Comparison of ENCODE assay signal across 15 mouse cellular contexts in the genomic region with DNA sequence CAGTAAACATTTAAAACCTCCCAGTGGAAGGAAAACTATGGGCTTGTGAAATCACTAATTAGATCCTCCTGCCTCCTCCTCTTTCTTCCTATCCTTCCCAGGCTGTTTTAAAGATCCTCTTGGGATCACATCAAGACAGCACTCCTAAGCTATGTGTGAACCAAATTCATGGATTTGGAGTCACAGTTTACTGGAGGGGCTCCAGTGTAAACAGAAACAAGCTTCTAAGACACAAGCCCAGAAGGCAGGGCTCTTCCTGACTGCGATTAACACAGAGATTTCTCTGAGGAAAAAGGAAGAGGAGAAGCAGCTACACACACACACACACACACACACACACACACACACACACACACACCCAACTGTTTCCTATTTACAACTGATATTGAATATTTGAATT.
DNase-seq lines count a peak whose midpoint lies in the region; ATAC-seq and TF ChIP-seq lines count a peak whose summit lies in the region.
"Had no signal": no experiment of that assay in that cellular context is flagged by ENCODE, and none has a peak within 500 bp of the region (broad histone marks: within the 10 kb centered on the region; RNA-seq: fewer than 3 reads in every experiment).

No protein-coding gene starts in this region.

- TF ChIP-seq CTCF in lung, postnatal 0 days (IDR thresholded peaks at IDR 0.05) = no peak

- H3K4me1 ChIP-seq in embryonic facial prominence, embryonic 14.5 days (ENCODE audit: control insufficient read depth, insufficient read depth, low read length) = no peaks in the 10 kb centered on the region; the same call in 1 of the 2 replicates
- no peaks in the 10 kb centered on the region for H3K4me1 ChIP-seq in embryonic facial prominence, embryonic 10.5 days
- H3K4me1 ChIP-seq in kidney, embryonic 15.5 days = peaks cover 3% of the 10 kb centered on the region; the same call in 1 of the 2 replicates
- no peaks in the 10 kb centered on the region for H3K4me1 ChIP-seq in lung, postnatal 0 days (ENCODE audit: insufficient read depth, low read depth, low read length)

- no peak overlapping the region for H3K27ac ChIP-seq in embryonic facial prominence, embryonic 14.5 days (replicated peaks; ENCODE audit: low read depth, low read length)
- no peak overlapping the region for H3K27ac ChIP-seq in embryonic facial prominence, embryonic 10.5 days (replicated peaks)
- H3K27ac ChIP-seq in kidney, embryonic 15.5 days = no peak overlapping the region
- H3K27ac ChIP-seq in lung, postnatal 0 days (ENCODE audit: low read length) = no peak overlapping the region
- H3K27ac ChIP-seq: embryonic facial prominence, embryonic 13.5 days had no signal

- peak; percentile 69 for DNase-seq in embryonic facial prominence, embryonic 14.5 days (ENCODE audit: low spot score)
- no peak for DNase-seq in embryonic facial prominence, embryonic 10.5 days (ENCODE audit: low spot score)
- DNase-seq in kidney, adult 8-10 months = no peak
- DNase-seq in lung, postnatal 0 days (ENCODE audit: low spot score) = peak; percentile 5
- no peak for DNase-seq in lung, postnatal 4 days
- DNase-seq in kidney, postnatal 4 days = peak; percentile 8 to 18
- no peak for DNase-seq in thymus, postnatal 25 days
- DNase-seq: adrenal gland, postnatal 36 days; cerebellum, adult 8-10 months; layer of hippocampus, postnatal 36 days; thymus, adult 18-20 months had no signal

- no peak overlapping the region for H3K4me2 ChIP-seq in embryonic facial prominence, embryonic 14.5 days (ENCODE audit: low read depth, low read length)
- no peak overlapping the region for H3K4me2 ChIP-seq in kidney, embryonic 15.5 days
- H3K4me2 ChIP-seq in lung, postnatal 0 days (replicated peaks; ENCODE audit: low read depth, low read length) = no peak overlapping the region
- H3K4me2 ChIP-seq: embryonic facial prominence, embryonic 13.5 days had no signal

- ATAC-seq in embryonic facial prominence, embryonic 14.5 days (ENCODE audit: low read depth) = peak; percentile 50
- ATAC-seq in kidney, embryonic 15.5 days (replicated peaks; ENCODE audit: low FRiP score) = peak; percentile 73; the same call in 1 of the 2 replicates
- no peak for ATAC-seq in lung, postnatal 0 days
- ATAC-seq: CD4-positive, CD25-positive, alpha-beta regulatory T cell, adult 4 months had no signal

- no peak overlapping the region for H3K9ac ChIP-seq in embryonic facial prominence, embryonic 14.5 days (ENCODE audit: low read depth, low read length)
- no peak overlapping the region for H3K9ac ChIP-seq in kidney, embryonic 15.5 days
- no peak overlapping the region for H3K9ac ChIP-seq in lung, postnatal 0 days (replicated peaks; ENCODE audit: low read depth)
- H3K9ac ChIP-seq: embryonic facial prominence, embryonic 13.5 days had no signal

- TF ChIP-seq EP300 in lung, postnatal 0 days (IDR thresholded peaks at IDR 0.05) = no peak

- H3K27me3 ChIP-seq in embryonic facial prominence, embryonic 14.5 days (replicated peaks; ENCODE audit: control insufficient read depth, insufficient read depth, low read length) = no peaks in the 10 kb centered on the region
- no peaks in the 10 kb centered on the region for H3K27me3 ChIP-seq in embryonic facial prominence, embryonic 10.5 days (replicated peaks; ENCODE audit: low read depth, poor library complexity, severe bottlenecking)
- H3K27me3 ChIP-seq in kidney, embryonic 15.5 days = no peaks in the 10 kb centered on the region
- no peaks in the 10 kb centered on the region for H3K27me3 ChIP-seq in lung, postnatal 0 days (replicated peaks; ENCODE audit: insufficient read depth, low read length)
- H3K27me3 ChIP-seq: embryonic facial prominence, embryonic 13.5 days had no signal

- H3K9me3 ChIP-seq in embryonic facial prominence, embryonic 14.5 days (ENCODE audit: control insufficient read depth, low read length) = no peaks in the 10 kb centered on the region
- no peaks in the 10 kb centered on the region for H3K9me3 ChIP-seq in embryonic facial prominence, embryonic 10.5 days
- H3K9me3 ChIP-seq in kidney, embryonic 15.5 days (replicated peaks) = no peaks in the 10 kb centered on the region
- H3K9me3 ChIP-seq in lung, postnatal 0 days (ENCODE audit: low read length) = no peaks in the 10 kb centered on the region
- H3K9me3 ChIP-seq: embryonic facial prominence, embryonic 13.5 days; G1E had no signal

- H3K36me3 ChIP-seq in embryonic facial prominence, embryonic 14.5 days (ENCODE audit: control insufficient read depth, insufficient read depth, low read length) = no peaks in the 10 kb centered on the region
- H3K36me3 ChIP-seq in embryonic facial prominence, embryonic 10.5 days (replicated peaks) = no peaks in the 10 kb centered on the region
- H3K36me3 ChIP-seq in kidney, embryonic 15.5 days = no peaks in the 10 kb centered on the region
- no peaks in the 10 kb centered on the region for H3K36me3 ChIP-seq in lung, postnatal 0 days (ENCODE audit: insufficient read depth, low read length)
- H3K36me3 ChIP-seq: embryonic facial prominence, embryonic 13.5 days; G1E had no signal

- 24% methylated on average over 1 of the region's 1 CpGs for WGBS in embryonic facial prominence, embryonic 14.5 days
- WGBS in embryonic facial prominence, embryonic 10.5 days = 25% methylated on average over 1 of the region's 1 CpGs
- WGBS in kidney, embryonic 15.5 days = 20% methylated on average over 1 of the region's 1 CpGs
- 33% methylated on average over 1 of the region's 1 CpGs for WGBS in lung, postnatal 0 days

- no peak overlapping the region for H3K4me3 ChIP-seq in embryonic facial prominence, embryonic 14.5 days (ENCODE audit: low read depth, low read length)
- no peak overlapping the region for H3K4me3 ChIP-seq in embryonic facial prominence, embryonic 10.5 days
- H3K4me3 ChIP-seq in kidney, embryonic 15.5 days (replicated peaks) = no peak overlapping the region
- no peak overlapping the region for H3K4me3 ChIP-seq in lung, postnatal 0 days (ENCODE audit: low read depth, low read length)
- H3K4me3 ChIP-seq: embryonic facial prominence, embryonic 13.5 days had no signal

Comparison
In these comparisons a context has a peak if more than half of its experiments do, and no peak if none do; other contexts are left out.
1. DNase-seq: peak in embryonic facial prominence, embryonic 14.5 days (single experiment), lung, postnatal 0 days (single experiment) and kidney, postnatal 4 days (2 of 2); none in embryonic facial prominence, embryonic 10.5 days (single experiment), kidney, adult 8-10 months (0 of 2), lung, postnatal 4 days (0 of 2) and thymus, postnatal 25 days (single experiment).